Mouse (Mus musculus) forebrain, postnatal 0 days (tissue): ENCODE data around the gene Coro7. TPM values are rescaled to one million over a fixed set of nuclear protein-coding genes. Genes with fewer than 3 reads are reported as not detected.

ENCODE experiments used
- ATAC-seq: fragments of 200-750 bp; cut with Nextera tagmentation; 2 replicates; pipeline ENCODE4 v1.8.0; 2017; ENCODE audit warnings: mild to moderate bottlenecking, moderate library complexity
- DNase-seq: peaks from one replicate; pipeline ENCODE4 v3.0.0-alpha.2; 2015
- H3K27ac ChIP-seq: fragments of 300-500 bp; sonication (generic); 2 replicates; pipeline ENCODE4 v1.5.1; 2014; ENCODE audit warnings: low read depth, mild to moderate bottlenecking, antibody characterized with exemption, low read length, moderate library complexity, mixed read lengths
- H3K27me3 ChIP-seq: fragments of 300-500 bp; sonication (generic); 2 replicates; pipeline ENCODE4 v1.6.1; 2014; ENCODE audit warnings: mild to moderate bottlenecking, low read length, mixed read lengths; ENCODE audit not compliant: insufficient read depth
- H3K36me3 ChIP-seq: fragments of 300-500 bp; sonication (generic); 2 replicates; pipeline ENCODE4 v1.6.1; 2014; ENCODE audit warnings: mild to moderate bottlenecking, moderate library complexity; ENCODE audit not compliant: insufficient read depth
- H3K4me1 ChIP-seq: fragments of 300-500 bp; sonication (generic); 2 replicates; pipeline ENCODE4 v1.6.1; 2014; ENCODE audit warnings: antibody characterized with exemption; ENCODE audit not compliant: insufficient read depth
- H3K4me2 ChIP-seq: fragments of 300-500 bp; sonication (generic); 2 replicates; pipeline ENCODE4 v1.6.1; 2014; ENCODE audit warnings: low read depth, mild to moderate bottlenecking, moderate library complexity
- H3K4me3 ChIP-seq: fragments of 300-500 bp; sonication (generic); 2 replicates; pipeline ENCODE4 v1.5.1; 2014; ENCODE audit warnings: low read depth, low read length, mixed read lengths
- H3K9ac ChIP-seq: fragments of 300-500 bp; sonication (generic); 2 replicates; pipeline ENCODE4 v1.6.1; 2014; ENCODE audit warnings: mild to moderate bottlenecking
- H3K9me3 ChIP-seq: fragments of 300-500 bp; sonication (generic); 2 replicates; pipeline ENCODE4 v1.6.1; 2016; ENCODE audit warnings: low read length
- CTCF ChIP-seq: sonication (generic); IDR thresholded peaks from 2 replicates; pipeline ENCODE4 v1.5.1; 2016; ENCODE audit warnings: antibody characterized with exemption, control low read depth, low read depth
- WGBS: fragments of 180-500 bp; shearing (Covaris S2); extraction: QIAGEN DNeasy Blood & Tissue Kit; methylation state at CpG from one replicate; pipeline ENCODE4 v1.1.7; 2014; 5-methylcytosine and 5-hydroxymethylcytosine counted together
- polyA plus RNA-seq: library from polyadenylated mRNA; unstranded; fragments of >200 nt; fragmentation: Nextera tagmentation; extraction: Ambion mirVana; gene quantifications from 2 replicates; pipeline ENCODE4 v1.2.1, GENCODE M21; 2015
- total RNA-seq: library from RNA; depleted of rRNA; stranded (reverse); fragments of >200 nt; gene quantifications from 2 replicates; pipeline ENCODE4 v1.2.3, GENCODE M21; 2014

The Coro7 gene
- total and polyA plus RNA-seq, 2 experiments from 2014 or later = 24.9 to 29.3 TPM

DNA sequence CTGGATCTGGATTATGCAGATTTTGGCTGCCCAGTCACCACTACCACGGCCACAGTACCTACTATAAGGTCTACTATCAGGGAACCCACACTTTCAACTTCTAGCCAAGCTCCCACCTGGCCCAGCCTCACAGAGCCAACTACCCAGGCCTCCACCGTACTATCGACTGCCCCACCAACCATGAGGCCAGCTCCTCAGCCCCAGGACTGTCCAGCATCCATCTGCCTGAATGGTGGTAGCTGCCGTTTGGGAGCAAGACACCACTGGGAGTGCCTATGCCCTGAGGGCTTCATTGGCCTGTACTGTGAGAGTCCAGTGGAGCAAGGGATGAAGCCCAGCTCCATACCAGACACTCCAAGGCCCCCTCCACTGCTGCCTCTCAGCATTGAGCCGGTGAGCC lies 30.4 kb downstream of the Coro7 start:
- Histone ChIP-seq H3K4me1 (no peaks in the 10 kb centered on the region), H3K27ac (no peak overlapping the region), H3K4me3 (no peak overlapping the region), H3K4me2 (no peak overlapping the region), H3K36me3 (peaks cover 25% of the 10 kb centered on the region), H3K9me3 (no peaks in the 10 kb centered on the region), H3K27me3 (no peaks in the 10 kb centered on the region), H3K9ac (no peak overlapping the region)
- WGBS = 89% methylated on average over 5 of the region's 5 CpGs
- DNase-seq = no peak
- TF ChIP-seq CTCF = no peak
- no peak for ATAC-seq

DNA sequence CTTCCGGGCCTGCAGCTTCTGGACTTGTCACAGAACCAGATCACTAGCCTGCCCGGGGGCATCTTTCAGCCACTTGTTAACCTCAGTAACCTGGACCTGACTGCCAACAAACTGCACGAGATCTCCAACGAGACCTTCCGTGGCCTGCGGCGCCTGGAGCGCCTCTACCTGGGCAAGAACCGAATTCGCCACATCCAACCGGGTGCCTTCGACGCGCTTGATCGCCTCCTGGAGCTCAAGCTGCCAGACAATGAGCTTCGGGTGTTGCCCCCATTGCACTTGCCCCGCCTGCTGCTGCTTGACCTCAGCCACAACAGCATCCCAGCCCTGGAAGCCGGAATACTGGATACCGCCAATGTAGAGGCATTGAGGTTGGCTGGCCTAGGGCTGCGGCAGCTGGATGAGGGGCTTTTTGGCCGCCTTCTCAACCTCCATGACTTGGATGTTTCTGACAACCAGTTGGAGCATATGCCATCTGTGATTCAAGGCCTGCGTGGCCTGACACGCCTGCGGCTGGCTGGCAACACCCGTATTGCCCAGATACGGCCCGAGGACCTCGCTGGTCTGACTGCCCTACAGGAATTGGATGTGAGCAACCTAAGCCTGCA lies 31.1 kb downstream of the Coro7 start:
- DNase-seq = no peak
- H3K9ac ChIP-seq = no peak overlapping the region
- H3K9me3 ChIP-seq = no peaks in the 10 kb centered on the region
- TF ChIP-seq CTCF = no peak
- peaks cover 21% of the 10 kb centered on the region for H3K36me3 ChIP-seq
- H3K27me3 ChIP-seq = no peaks in the 10 kb centered on the region
- ATAC-seq = no peak
- no peak overlapping the region for H3K4me3 ChIP-seq
- WGBS = 87% methylated on average over 28 of the region's 28 CpGs
- H3K4me1 ChIP-seq = no peaks in the 10 kb centered on the region
- no peak overlapping the region for H3K4me2 ChIP-seq
- no peak overlapping the region for H3K27ac ChIP-seq

DNA sequence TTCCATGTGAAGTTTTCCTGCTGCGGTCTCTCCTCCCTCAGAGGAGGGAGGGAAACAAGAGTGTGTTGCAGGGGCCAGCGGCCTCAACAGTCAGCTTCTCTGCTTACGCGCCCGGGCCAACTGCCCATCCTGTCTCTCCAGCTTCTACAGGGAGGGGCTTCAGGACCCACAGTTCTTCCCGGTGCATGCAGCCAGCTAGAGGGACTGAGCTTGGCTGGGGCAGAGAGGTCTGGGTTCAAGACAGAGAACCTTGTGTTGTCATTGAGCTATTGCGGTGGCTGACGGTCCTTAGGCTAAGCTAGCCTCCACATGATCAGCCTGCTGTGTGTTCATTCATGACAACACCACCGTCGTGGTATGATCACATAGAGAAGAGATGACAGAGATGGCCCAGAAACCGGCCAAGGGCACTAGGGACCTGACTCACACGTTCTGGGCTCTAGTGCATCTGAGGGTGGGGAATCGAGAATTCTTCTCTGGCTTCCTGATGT lies 31.9 kb downstream of the Coro7 start:
- 70% methylated on average over 13 of the region's 13 CpGs for WGBS
- no peak overlapping the region for H3K9ac ChIP-seq
- H3K27me3 ChIP-seq = no peaks in the 10 kb centered on the region
- DNase-seq (no peak), ATAC-seq (peak; percentile 23; the same call in 1 of the 2 replicates)
- H3K36me3 ChIP-seq = peaks cover 21% of the 10 kb centered on the region
- H3K4me2 ChIP-seq = no peak overlapping the region
- H3K9me3 ChIP-seq = no peaks in the 10 kb centered on the region
- H3K4me3 ChIP-seq = no peak overlapping the region
- H3K27ac ChIP-seq = no peak overlapping the region
- H3K4me1 ChIP-seq = no peaks in the 10 kb centered on the region
- no peak for TF ChIP-seq CTCF

DNA sequence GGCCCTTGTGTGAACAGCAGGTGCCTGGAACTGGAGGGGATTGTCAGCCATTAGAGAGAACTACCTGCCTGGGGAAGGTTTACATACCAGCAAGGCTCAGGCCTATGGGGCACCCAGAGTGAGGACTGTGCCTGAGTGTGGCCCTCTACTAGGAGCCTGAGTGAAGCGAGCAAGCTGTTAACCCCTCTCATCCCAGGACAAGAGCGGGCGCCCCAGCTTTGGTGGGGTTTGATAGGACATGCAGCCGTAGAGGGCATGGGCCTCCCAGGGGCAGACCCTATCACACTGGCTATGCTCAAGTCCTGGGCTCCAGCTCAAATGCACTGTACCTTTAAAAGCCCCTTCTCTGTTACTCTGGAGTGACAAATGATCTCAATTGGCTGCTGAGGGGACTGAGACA lies 32.7 kb downstream of the Coro7 start:
- Histone ChIP-seq H3K9ac (no peak overlapping the region), H3K4me3 (no peak overlapping the region), H3K4me1 (no peaks in the 10 kb centered on the region), H3K9me3 (no peaks in the 10 kb centered on the region), H3K27ac (no peak overlapping the region), H3K27me3 (no peaks in the 10 kb centered on the region), H3K36me3 (peaks cover 13% of the 10 kb centered on the region), H3K4me2 (no peak overlapping the region)
- 76% methylated on average over 4 of the region's 4 CpGs for WGBS
- no peak for DNase-seq
- ATAC-seq = no peak
- no peak for TF ChIP-seq CTCF

DNA sequence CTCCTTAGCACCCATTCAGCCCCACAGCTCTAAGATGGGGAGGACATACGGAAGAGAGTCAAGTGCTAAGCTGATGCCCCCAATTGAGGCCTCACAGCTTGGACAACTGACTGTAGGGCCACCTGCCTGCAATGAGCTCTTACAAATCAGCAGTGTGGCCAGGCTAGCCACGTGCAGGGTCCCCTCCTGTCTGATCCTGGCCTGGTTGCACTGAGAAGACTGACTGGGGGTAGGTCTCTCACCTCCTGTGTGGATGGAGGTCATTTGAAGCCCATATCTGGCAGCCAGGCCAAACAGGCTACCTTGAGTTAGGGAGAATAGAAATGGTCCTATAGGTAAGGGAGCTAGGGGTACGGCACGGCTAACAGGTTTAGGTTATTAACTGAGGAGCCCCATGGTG lies 33.7 kb downstream of the Coro7 start:
- Histone ChIP-seq H3K27me3 (no peaks in the 10 kb centered on the region), H3K4me3 (no peak overlapping the region), H3K9ac (no peak overlapping the region), H3K36me3 (peaks cover 8% of the 10 kb centered on the region; the same call in 1 of the 2 replicates), H3K4me1 (no peaks in the 10 kb centered on the region), H3K4me2 (no peak overlapping the region), H3K9me3 (no peaks in the 10 kb centered on the region), H3K27ac (no peak overlapping the region)
- DNase-seq = no peak
- TF ChIP-seq CTCF = no peak
- ATAC-seq = no peak
- 76% methylated on average over 4 of the region's 4 CpGs for WGBS

DNA sequence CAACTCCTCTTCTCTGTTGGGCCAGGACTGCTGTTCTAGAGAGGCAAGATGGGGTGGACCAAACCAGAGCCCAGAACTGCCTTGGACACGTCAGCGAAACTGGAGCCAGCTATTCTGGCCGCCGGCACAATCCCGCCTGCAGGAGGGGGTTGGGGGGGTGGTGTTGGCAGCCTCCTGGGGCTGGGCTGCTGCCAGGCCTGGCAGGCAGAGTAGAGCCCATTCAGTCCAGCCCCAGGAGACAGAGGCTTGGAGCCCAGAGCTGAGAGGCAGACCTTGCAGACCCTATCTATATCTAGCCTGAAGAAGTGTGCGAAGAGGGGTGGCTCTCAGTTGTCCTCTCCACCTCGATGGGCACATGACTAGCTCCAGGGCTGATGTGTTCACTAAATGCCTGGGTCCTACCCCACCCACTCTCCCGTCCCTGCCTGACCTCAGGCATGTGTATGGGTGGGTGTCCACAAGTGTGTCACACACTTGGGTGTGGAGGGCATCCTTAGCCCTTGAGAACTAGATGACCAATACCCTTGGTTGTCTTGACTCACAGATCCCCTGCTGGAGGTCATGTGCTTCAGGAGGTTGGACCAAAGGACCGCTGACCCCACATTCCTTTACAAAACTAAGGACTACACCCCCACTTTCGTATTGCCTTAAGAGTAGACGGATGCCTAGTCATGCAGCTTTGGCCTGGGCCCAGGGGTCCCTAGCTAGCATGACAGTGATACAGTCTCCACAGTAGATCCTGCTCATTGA lies 35.7 kb downstream of the Coro7 start:
- no peak overlapping the region for H3K4me2 ChIP-seq
- DNase-seq (peak; percentile 82), ATAC-seq (peak; percentile 75)
- H3K27me3 ChIP-seq = no peaks in the 10 kb centered on the region
- H3K36me3 ChIP-seq = 0 out of 2 replicates have a peak, but pooled peaks cover under 1% of the 10 kb centered on the region
- H3K9ac ChIP-seq = no peak overlapping the region
- no peak for TF ChIP-seq CTCF
- WGBS = 42% methylated on average over 11 of the region's 11 CpGs
- H3K4me1 ChIP-seq = no peaks in the 10 kb centered on the region
- no peaks in the 10 kb centered on the region for H3K9me3 ChIP-seq
- 0 out of 2 replicates have a peak overlapping the region, but pooled peaks have one; percentile 9 for H3K27ac ChIP-seq
- H3K4me3 ChIP-seq = no peak overlapping the region

DNA sequence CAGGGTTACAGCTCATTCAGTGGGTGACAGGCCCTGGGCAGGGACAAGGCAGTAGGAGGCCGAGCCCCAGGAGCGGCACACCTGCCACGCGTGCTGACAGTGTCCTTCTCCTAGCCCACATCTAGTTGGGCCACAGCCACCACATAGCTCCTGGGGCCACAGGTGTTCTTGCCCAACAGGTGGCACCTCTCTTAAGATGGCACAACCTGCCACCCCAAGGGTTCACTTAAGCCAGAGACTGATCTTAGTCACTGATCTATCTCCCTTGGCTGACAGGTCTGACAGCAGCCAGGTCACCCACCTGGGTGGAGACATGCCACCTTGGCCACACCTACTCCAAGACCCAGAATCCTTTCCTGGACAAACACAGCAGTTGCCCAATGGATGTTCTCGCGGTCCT lies 36.6 kb downstream of the Coro7 start:
- no peak for DNase-seq
- ATAC-seq = no peak
- H3K4me2 ChIP-seq = no peak overlapping the region

More for the DNA sequence above, 36.6 kb downstream of the Coro7 start:
- no peak for TF ChIP-seq CTCF
- no peaks in the 10 kb centered on the region for H3K36me3 ChIP-seq
- H3K27ac ChIP-seq = 0 out of 2 replicates have a peak overlapping the region, but pooled peaks have one; percentile 9
- no peak overlapping the region for H3K4me3 ChIP-seq
- 75% methylated on average over 6 of the region's 6 CpGs for WGBS
- H3K9ac ChIP-seq = no peak overlapping the region
- no peaks in the 10 kb centered on the region for H3K9me3 ChIP-seq
- H3K4me1 ChIP-seq = no peaks in the 10 kb centered on the region
- H3K27me3 ChIP-seq = no peaks in the 10 kb centered on the region
